Mouse (Mus musculus): ENCODE measurements around the gene Map3k11. TPM values are rescaled to one million over a fixed set of nuclear protein-coding genes. Genes with fewer than 3 reads are reported as not detected.

Gene Map3k11
- total RNA-seq, 4 experiments from 2014 or later: 16.9 to 21.3 (median 18.7) TPM

DNA sequence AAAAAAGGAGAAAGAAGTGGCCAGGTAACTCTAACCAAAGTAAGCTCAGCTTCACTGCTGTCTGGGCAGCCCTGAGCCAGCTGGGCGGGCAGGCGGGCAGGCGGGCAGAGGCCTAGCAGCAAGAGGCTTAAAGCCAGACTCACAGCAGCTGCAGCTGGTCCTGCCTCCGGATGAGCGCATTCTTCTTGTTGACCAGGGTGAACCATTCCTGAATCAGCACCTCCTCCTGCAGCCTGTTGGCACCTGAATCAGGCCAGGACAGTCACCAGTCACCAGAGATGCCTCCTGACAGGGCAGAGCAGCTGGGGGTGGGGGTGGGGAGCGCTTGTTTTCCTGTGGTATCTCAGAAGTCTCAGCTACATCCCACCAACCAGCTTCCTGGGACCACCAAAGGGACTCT, 21.5 kb downstream of the Map3k11 start:
- DNase-seq (ENCODE audit: low spot score in 2 of 2): no peak

DNA sequence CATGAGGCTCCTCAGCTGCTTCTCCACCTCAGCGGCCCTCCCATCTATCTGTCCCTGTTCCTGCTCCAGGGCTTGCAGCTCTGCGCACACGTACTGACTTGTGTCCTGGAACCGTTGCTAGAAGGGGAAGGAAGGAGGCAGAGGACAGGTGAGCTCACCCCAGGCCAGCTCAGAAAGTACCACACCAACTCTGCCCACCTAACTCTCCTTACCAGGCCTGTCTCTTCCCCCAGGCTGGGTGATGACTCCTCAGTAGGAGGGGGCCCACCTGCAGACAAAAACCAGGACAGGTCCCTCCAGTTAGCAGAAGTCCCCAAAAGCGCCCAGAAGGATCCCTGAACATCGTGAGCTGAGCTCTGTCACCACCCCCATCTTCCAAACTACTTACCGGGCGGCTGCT, 22.0 kb downstream of the Map3k11 start:
- no peak for DNase-seq (ENCODE audit: low spot score in 2 of 2)

DNA sequence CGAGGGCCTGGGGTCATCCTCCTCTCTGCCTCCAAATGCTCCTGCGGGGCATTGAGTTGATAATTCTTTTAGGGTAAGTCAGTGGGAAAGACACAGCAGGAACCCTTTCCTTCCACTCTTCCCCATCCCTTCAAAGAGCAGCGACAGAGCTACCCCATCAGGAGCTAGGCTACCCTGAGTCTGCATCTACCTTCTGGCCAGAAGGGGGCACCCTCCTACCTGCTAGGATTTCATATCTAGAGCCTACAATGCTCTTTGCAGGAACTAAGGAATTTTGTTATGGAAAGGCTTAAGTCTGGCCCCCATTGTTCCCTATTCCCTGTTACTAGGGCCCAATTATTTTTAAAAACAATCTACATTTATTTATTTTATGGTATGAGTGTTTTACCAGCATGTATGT, 22.7 kb downstream of the Map3k11 start:
- peak in 1 of 2 experiments; percentile 80 for DNase-seq (ENCODE audit: low spot score in 2 of 2)

DNA sequence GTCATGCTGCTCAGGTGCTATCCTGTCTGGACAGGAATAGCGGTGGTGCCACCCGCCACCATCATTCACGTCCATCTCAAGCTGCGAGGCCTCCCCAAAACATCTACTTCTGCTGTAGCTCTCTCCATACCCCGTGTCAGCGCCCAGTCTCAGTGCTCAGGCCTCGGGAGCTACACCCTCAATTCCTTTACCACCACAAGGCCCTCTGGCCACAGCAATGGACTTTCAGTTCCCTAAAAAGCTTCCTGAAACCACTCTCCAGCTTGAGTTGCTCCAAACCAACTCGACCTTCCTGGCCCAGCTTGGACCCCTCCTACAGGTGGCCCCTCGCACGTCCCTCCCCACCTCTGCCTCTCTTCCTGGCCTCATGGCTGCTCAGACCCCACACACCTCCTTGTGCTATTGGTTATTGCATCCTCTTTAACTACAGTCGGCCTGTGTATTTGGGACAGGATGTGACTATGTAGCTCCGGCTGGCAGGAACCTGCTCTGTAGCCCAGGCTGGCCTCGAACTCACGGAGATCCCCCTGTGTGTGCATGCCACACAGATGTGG, 23.4 kb downstream of the Map3k11 start:
- DNase-seq (ENCODE audit: low spot score in 2 of 2): no peak

DNA sequence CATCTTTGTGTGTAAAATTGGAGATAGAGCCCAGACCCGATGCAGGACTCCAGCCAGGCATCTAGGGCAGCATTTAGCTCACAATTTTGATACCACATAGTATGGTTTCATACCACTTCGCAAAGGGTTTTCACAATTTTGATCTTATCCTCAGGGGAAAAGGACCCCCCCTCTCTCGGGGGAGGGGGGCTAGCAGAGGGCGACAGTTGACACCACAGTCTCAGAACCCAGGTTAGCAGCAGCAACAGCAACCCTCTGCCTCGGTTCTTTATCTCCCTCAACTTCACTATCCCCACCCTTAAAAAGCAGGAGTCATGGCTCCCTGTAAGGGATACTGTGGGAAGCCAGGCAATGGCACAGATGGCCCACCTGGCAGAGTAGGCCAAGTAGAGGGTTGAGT, 24.7 kb downstream of the Map3k11 start:
- DNase-seq (ENCODE audit: low spot score in 2 of 2): no peak

DNA sequence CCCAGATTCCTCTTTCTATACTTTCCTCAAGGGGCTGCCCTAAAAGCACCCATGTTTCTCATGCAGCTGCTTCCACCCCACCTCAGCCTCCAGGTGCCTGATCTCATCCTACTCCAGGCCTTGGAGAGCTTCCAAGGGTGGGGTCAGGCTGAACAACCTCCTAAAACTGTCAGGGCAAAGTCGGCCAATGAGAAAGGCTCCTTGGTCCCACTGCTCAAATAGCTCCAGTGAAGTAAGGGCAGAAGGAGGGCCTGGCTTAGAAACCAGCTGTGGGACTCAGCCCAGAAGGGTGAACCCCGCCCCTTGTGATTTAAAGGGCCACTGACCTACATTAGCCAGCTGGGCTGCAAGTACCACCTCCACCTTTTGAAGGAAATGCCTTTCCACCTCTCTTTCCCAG, 25.2 kb downstream of the Map3k11 start:
- DNase-seq (ENCODE audit: low spot score in 2 of 2): no peak

DNA sequence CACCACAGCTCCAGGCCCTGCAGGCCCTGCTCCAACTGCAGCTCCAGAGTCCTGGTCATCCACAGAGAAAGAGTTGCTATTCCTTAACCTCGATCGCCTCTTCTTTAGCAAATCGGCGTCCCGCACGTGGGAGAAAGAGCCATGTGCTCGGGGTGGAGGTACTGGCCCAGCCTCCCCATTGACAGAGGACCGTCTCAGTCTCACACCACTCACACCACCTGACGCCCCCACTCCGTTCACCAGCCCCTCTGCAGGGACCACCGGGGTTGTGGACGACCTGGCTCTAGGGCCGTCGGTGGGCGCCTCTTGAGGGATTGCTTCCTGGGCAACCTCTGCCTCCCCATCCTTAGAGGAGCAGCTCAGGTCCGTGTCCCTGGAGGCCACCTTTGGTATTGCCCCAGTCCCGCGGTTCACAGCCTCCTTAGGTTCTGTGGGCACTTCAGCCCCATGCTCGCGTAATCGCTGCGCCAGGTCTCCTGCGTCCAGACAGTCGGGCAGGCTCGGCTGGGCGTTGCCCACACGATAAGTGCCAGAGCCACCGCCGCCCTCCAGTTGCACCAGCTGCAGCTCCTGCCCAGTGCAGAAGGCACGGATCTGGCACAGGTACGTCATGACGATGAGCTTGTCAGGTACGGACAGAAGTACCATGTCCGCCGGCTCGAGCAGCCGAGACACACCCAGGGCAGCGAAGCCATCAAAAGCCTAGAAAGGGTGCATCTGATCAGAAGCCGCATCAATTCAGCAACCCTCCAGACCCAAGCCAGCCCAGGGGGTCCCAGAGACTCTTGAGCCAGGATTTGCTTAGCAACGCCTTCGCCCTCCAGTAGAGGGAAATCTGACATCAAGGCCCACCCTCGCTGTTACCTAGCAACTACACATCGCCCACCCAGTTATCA, 27.5 kb downstream of the Map3k11 start:
- no peak for DNase-seq (ENCODE audit: low spot score in 2 of 2)

DNA sequence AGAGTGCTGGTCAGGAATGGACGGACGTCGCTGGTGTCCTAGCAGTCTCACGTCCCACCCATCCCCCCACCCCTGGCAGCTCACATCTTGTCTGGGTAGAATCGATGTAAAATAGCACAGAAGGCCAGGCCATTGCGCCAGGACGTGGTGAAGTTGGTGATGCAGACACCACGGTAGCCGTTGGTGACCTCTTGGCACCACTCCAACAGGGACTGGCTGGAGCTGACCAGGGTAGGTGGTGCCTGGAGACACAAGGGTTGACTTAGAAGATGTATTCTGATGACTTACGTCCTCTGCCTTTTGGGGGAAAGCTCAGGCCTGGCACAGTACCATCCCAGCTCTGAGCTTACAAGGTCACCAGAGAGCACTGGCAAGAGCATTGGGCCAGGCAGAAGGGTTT, 28.4 kb downstream of the Map3k11 start:
- DNase-seq (ENCODE audit: low spot score in 2 of 2): no peak

DNA sequence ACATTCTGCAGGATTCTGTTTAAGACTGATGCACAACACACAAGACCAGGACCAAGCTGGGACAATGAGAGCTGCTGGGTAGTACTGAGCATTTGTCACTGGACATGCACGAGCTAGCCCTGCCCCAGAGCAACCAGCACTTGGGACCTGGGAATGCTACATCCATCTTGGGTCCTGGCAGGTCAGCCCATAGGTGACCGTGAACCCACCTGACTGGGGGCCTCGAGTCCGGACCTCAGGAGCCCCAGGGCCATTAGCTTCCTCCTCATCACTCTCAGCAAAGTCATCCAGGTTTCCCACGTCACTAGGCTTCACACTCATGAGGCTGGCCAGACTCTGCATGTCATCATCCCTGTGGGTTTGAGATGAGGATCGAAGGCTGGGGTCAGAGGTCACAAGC, 32.7 kb downstream of the Map3k11 start:
- DNase-seq (ENCODE audit: low spot score in 2 of 2): no peak

DNA sequence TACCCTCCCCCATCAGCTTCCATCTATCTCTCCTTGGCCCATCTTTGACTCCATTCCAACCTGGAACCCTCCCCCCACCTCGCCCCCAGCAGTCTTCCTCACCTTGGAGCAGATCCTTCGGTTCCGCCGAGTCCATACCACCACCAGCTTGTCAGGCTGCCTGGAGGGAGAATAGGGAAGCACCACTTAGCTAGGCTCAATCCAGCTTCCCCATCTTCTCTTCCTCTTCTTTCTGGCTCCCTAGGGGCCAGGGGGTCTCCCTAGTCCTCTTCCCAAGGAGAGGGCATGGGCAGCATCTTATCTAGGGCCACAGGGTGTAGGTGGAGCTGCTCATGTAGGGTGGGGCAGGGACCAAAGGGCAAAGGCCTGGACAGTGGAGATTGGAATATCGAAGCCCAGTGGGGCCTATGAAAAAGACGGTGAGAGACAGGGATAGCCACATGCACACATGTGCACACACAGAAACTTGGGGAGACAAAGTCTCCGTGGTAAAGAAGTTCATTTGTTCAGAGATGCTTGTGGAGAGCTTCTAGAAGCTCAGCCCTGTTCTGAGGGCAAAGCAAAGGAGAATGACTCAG, 34.4 kb downstream of the Map3k11 start:
- no peak for DNase-seq (ENCODE audit: low spot score in 2 of 2)

DNA sequence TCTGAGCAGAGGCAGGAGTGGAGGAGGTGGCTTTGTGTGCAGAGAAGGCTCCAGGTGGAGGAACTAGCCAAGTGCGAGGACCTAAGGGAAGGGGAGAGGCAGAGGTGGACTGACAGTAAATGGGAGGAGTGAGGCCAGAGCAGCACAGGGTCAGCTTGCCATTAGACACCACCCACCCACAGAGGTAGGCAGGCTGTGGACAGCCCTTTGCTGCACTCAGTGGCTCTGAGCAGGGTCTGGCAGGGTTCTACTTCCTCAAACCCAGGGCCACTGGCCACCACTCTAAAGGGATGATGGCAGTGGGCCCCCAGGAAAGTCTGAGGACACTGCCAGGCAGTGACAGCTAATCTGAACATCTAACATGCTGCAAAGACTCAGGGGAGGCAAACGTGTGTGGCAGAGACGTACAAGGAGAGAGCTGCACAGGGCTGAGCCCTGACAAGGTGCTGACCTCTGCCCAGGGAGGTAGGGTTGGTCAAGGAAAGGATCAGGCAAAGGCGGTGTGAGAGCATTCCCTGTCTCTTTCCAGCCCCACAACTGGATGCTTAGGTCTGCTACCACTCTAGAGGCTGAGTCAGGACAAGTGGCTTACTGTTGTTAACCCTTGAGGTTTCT, 35.5 kb downstream of the Map3k11 start:
- DNase-seq (ENCODE audit: low spot score in 2 of 2): no peak

DNA sequence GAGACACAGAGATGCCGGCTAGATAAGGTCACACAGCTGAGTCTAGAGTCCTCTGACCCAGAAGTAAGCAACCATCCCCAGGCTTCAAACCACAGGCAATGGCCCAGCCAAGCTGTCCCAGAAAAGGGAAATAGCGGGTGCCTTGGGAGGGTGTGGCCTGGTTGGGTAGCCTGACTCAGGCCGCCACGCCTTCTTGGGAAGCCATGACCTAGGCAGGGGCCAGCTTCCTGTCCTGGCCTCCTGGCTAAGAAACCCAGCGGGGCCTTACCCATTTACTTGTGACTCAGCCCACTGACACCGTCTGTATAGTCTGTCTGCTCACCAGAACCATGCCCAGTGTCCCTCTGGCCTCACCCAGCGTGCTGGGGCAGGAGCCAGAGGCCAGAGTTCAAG, 36.0 kb downstream of the Map3k11 start:
- DNase-seq (ENCODE audit: low spot score in 2 of 2): no peak

DNA sequence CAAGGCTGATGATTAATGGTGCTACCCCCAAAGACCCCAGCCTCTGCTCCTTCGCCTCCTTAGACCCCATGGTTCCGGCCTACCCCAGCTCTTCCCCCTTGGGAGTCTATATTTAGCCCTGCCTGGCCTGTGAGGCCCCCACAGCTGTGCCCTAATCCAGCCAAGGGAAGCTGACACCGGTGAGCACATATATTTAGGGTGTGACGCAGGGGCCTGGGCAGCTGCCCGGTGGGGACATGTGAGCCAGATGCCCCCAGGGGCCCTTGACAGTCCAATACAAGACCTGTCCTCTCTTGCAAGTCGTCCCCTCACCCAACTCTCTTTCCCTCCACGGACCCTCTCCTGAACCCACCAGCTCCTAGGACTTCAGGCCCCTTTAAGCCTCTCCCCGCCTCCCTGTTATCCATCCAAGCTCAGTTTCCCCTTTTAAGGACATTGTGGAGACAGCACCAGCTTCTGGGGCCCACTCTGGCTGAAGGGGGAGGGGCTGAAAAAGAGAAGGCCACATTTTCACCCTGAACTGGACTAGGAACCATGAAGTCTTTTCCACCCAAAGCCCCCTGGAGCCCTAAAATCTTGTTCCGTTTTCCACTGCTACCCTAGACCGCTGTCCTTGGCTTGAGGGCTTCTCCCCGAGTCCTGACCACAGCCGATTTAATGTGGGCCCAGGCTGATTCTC, 36.6 kb downstream of the Map3k11 start:
- no peak for DNase-seq (ENCODE audit: low spot score in 2 of 2)

DNA sequence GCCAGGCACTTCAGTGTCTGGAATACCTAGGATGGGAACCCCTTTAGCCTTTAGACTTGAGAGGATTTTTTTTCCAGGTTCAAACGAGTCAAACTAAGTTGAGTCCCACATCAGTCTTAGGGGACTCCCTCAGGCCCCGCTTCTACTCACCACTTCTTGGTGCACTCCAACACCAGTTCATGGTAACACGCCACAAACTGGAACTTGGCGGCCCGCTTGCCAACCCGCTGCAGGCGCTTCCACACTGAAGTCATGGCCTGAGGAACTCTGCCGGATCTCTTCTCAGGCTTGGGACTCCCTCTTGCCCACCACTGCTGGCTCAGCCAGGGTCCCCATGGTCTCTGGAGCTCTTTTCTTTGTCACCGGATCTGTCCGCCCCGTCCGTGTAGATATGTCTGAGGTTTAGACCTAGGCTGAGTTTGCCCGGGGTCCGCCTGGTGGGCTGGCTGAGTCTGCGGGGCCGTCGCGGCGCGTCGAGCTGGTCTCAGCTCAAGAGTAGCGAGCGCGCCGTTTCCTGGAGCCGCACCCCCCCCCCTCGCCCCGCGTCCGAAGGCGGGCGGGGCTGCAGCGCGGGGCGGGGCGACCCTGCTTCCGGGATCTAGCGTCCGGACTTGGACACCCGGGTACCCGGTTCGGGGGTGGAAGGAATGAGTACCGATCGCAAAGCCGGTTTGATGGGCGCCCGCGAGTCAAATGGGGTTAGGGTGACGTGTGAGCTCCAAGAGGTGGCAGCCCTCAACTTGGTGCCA, 37.4 kb downstream of the Map3k11 start, which contains the start of gene Ehbp1l1:
TSS of gene Ehbp1l1 (minus strand) at position 551 of the 749 bp plus-strand sequence.
- no peak for DNase-seq (ENCODE audit: low spot score in 2 of 2)

DNA sequence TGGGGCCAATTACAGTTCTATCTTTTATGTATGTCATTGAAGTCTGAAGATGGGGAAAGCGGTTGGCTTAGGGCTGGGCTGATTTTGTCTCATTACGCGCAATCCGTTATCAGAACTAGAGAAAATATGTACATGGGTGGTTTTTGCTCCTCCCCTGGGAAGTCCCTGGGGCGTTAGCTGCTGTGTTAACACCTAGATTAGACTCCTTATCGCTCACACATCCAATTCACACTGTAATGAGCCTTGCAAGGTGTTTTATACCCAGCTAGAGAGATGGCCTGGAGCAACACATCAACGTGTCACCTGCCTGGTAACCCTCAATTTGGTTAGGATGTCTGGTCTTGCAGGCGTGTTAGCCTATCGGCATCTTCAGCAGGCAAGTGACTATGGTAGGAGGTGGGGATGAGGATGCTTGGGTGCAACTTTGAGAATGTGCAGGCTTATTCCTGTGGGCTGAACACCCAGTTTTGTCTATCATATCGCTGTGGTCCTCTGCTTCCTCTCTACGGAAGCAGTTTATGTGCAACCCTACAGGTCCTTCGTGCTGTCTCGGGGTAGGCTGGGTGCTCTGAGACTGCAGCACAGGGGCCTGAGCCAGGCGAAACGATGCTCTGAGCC, 38.5 kb downstream of the Map3k11 start:
- DNase-seq (ENCODE audit: low spot score in 2 of 2): no peak

DNA sequence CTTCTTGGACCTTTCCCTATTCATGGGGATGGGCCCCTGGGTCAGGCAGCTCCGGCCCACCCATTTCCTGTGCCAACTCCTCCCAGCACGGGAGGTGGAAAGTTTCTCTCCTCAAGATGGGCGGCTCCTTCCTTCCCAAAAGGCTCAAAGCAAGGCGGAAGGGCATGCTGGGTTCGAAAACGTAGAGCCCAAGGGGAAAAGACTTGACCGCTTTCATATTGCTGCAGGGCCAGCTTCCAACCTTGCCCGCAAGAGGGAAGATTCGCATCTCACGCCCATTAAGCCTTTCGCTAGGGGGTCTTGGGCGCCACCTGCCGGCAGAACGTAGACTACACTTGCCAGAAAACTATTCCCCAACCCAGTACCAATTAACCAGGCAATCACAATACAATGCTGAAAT, 39.2 kb downstream of the Map3k11 start:
- peak; percentile 72 to 87 for DNase-seq (ENCODE audit: low spot score in 2 of 2)

DNA sequence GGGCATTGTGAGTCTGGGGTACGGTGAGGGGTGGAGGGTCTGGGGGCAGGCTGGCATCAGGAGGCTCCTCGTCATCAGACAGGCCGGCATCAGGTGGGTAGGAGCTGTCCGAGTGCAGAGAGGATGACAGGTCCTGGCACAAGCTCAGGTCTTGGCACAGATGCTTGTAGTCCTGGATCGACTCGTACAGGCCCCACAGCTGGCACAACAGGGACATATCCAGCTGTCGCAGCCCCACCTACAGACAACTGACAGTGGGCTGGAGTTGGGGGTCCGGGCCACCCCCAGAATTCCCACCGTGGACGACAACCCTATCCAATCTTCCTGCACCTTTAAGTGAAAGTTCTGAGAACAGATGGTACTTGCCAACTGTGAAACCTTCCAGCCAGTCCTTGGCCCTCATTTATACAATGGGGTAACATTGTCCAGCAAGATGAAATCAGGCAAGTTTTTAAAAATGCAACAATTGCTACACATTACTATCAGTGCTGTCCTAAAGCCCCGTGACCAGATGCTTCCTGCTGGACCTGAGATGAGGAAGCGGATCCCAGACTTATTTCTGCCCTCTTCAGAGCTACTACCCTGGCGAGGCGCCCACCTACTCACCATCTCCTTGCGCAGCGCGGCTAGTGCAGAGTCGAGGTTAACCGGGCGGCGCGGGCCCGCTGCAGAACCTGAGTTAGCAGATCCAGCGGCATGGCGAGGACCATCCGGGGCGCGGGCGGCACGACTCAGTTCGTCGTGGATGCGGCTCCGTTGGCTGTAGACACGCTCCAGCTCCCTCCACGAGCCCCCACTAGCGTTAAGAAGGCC, 40.3 kb downstream of the Map3k11 start:
- DNase-seq (ENCODE audit: low spot score in 2 of 2): peak in 1 of 2 experiments; percentile 53

DNA sequence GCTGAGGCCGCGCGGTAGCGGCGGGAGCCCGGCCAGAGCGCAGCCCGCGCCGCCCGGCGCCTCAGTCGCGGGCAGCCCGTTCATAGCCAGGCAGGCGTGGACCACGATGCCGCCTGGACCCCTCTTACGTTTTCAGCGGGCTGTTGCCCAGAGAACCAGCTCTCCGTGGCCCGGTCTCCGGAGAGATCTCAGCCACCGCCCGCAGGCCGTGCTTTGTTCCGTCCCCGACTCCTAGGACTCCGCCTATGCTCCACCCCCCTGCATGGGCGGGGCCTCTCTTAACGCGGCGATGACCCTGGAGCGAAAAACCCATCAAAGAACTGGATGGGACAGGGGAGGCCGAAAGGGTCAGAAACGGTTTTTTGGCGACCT, 40.9 kb downstream of the Map3k11 start, which contains the start of gene Fam89b:
TSS of gene Fam89b (minus strand) at position 210 of the 372 bp plus-strand sequence.
- peak in 1 of 2 experiments; percentile 76 for DNase-seq (ENCODE audit: low spot score in 2 of 2)
